Mouse (Mus musculus) lung, embryonic 14.5 days (tissue): Measurements from ENCODE around the gene Odf2. TPM values are rescaled to one million over a fixed set of nuclear protein-coding genes. Genes with fewer than 3 reads are reported as not detected.

Experiments used
- ATAC-seq: fragments of 200-750 bp; cut with Nextera tagmentation; 2 replicates; pipeline ENCODE4 v1.8.0; 2017; ENCODE audit warnings: mild to moderate bottlenecking, moderate TSS enrichment, moderate library complexity; ENCODE audit not compliant: insufficient read depth
- DNase-seq: peaks from one replicate; pipeline ENCODE4 v3.0.0-alpha.2; 2015
- H3K27ac ChIP-seq: fragments of 300-500 bp; sonication (generic); 2 replicates; pipeline ENCODE4 v1.5.1; 2014; ENCODE audit warnings: low read depth, mild to moderate bottlenecking, moderate library complexity
- H3K27me3 ChIP-seq: fragments of 300-500 bp; sonication (generic); 2 replicates; pipeline ENCODE4 v1.6.1; 2014; ENCODE audit warnings: low read length, control low read depth; ENCODE audit not compliant: insufficient read depth
- H3K36me3 ChIP-seq: fragments of 300-500 bp; sonication (generic); 2 replicates; pipeline ENCODE4 v1.6.1; 2014; ENCODE audit warnings: control low read depth; ENCODE audit not compliant: insufficient read depth
- H3K4me1 ChIP-seq: fragments of 300-500 bp; sonication (generic); 2 replicates; pipeline ENCODE4 v1.6.1; 2014; ENCODE audit warnings: antibody characterized with exemption, control low read depth; ENCODE audit not compliant: insufficient read depth
- H3K4me2 ChIP-seq: fragments of 300-500 bp; sonication (generic); 2 replicates; pipeline ENCODE4 v1.6.1; 2014; ENCODE audit warnings: mild to moderate bottlenecking
- H3K4me3 ChIP-seq: fragments of 300-500 bp; sonication (generic); 2 replicates; pipeline ENCODE4 v1.5.1; 2014; ENCODE audit warnings: low read depth, low read length
- H3K9ac ChIP-seq: fragments of 300-500 bp; sonication (generic); 2 replicates; pipeline ENCODE4 v1.6.1; 2014
- H3K9me3 ChIP-seq: fragments of 300-500 bp; sonication (generic); 2 replicates; pipeline ENCODE4 v1.6.1; 2016; ENCODE audit warnings: low read depth, low read length, control low read depth
- CTCF ChIP-seq: IDR thresholded peaks from 2 replicates; pipeline ENCODE4 v1.5.1; 2016; ENCODE audit warnings: antibody characterized with exemption, low read depth
- WGBS: fragments of 180-500 bp; shearing (Covaris S2); extraction: QIAGEN DNeasy Blood & Tissue Kit; methylation state at CpG from one replicate; pipeline ENCODE4 v1.1.7; 2014; 5-methylcytosine and 5-hydroxymethylcytosine counted together
- polyA plus RNA-seq: library from polyadenylated mRNA; unstranded; fragments of >200 nt; fragmentation: Nextera tagmentation; extraction: Ambion mirVana; gene quantifications from 2 replicates; pipeline ENCODE4 v1.2.1, GENCODE M21; 2014

Gene Odf2
- polyA plus RNA-seq, 1 experiment from 2014 or later, result 73.1 TPM

DNA sequence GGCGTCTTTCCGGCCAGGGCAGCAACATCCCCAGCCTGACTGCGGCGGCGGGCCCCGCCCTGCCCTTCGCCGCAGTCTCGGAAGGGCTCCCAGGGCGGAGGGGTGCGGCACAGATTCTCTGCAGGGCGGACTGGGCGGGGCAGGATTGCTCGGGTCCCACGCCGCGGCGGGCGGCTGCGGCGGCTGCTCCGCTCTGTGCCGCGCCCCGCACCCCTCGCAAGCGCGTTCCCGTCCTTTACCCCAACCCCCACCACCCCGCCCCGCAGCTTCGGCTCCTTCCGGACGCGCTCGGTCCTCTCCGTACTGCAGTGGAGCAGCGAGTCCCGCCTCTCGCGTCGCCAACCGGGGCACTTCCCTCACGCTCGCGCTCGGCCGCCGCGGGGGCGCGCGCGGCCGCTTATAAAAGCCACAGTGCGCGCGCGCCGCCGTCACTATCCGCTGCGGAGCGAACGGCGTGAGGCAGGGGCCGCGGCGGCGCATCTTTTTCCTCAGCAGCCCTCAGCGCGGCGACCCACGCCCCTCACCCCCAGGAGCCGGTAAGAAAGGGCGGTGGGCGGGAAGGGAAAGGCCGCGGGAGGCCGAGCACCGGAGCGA is 76.3 kb downstream of the Odf2 start, which contains the start of gene Sptan1:
Gene Sptan1, plus strand, starts transcription at position 311 of the 594 bp plus-strand sequence.
- WGBS, result under 1% methylated on average over 78 of the region's 82 CpGs
- Histone ChIP-seq H3K36me3 (peaks cover 19% of the 10 kb centered on the region), H3K27me3 (no peaks in the 10 kb centered on the region), H3K4me3 (peak within 1 kb of the TSS; percentile 94), H3K9me3 (no peaks in the 10 kb centered on the region), H3K9ac (peak within 1 kb of the TSS; percentile 94), H3K4me2 (peak within 1 kb of the TSS; percentile 66), H3K4me1 (peaks cover 15% of the 10 kb centered on the region), H3K27ac (peak within 1 kb of the TSS; percentile 95)
- peak; percentile 97 for DNase-seq
- ATAC-seq, result peak; percentile 99
- TF ChIP-seq CTCF, result no peak

GRCm38 (mm10) chr2:29965906-29966305 is 76.9 kb downstream of the Odf2 start:
- WGBS, result 0% methylated on average over 41 of the region's 41 CpGs
- peak; percentile 11; the same call in 1 of the 2 replicates for ATAC-seq

DNA sequence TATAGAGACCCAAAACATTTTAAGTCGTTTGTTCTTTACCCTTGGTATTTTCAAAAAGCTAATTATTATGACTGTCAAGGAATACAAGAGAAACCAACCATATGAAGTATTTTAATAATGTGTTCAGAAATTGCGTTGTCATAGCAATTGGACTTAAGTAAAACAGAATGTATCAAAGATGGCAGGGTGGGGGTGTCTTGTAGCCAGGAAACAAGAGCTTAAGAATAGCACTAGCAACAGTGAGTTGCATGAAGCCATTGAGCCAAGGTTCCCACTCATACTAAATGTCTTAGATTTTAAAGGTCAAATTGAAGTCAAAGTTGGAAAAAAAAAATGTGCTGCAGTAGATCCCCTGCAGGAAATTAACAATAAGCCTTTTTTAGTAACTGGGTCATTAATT is 77.8 kb downstream of the Odf2 start:
- no peaks in the 10 kb centered on the region for H3K9me3 ChIP-seq
- no peak overlapping the region for H3K27ac ChIP-seq
- TF ChIP-seq CTCF, result no peak
- DNase-seq (peak; percentile 25), ATAC-seq (no peak)
- H3K36me3 ChIP-seq, result peaks cover 21% of the 10 kb centered on the region
- H3K27me3 ChIP-seq, result no peaks in the 10 kb centered on the region
- H3K4me3 ChIP-seq, result peak overlapping the region; percentile 94
- peak overlapping the region; percentile 66 for H3K4me2 ChIP-seq
- H3K9ac ChIP-seq, result peak overlapping the region; percentile 94; the same call in 1 of the 2 replicates
- 60% methylated on average over 2 of the region's 2 CpGs for WGBS
- H3K4me1 ChIP-seq, result peaks cover 19% of the 10 kb centered on the region

More at GRCm38 (mm10) chr2:29965906-29966305, 76.9 kb downstream of the Odf2 start:
- peak overlapping the region; percentile 95 for H3K27ac ChIP-seq
- TF ChIP-seq CTCF, result no peak
- peak; percentile 52 for DNase-seq
- peaks cover 15% of the 10 kb centered on the region for H3K4me1 ChIP-seq
- peaks cover 21% of the 10 kb centered on the region for H3K36me3 ChIP-seq
- H3K4me2 ChIP-seq, result peak overlapping the region; percentile 66
- H3K27me3 ChIP-seq, result no peaks in the 10 kb centered on the region
- H3K9ac ChIP-seq, result peak overlapping the region; percentile 94
- peak overlapping the region; percentile 94 for H3K4me3 ChIP-seq
- no peaks in the 10 kb centered on the region for H3K9me3 ChIP-seq

DNA sequence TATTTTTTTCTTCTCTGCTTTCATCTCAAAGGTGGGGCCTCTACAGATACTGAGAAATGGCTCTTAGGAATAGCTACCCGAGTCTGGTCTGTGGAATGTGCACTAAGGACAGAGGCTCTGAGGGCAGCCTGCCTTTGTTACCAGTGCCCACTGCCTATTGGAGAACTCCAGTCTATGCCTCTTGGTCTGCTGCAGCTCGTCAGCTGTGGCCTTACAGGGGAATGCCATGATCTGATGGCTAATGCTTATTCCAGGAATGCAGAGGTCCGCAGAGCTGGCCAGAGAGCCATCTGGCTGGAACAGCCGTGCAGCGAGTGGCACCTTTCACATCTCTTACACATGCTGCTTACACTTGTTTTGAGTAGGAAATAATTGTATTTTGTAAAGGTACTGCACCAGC is 78.7 kb downstream of the Odf2 start:
- Histone ChIP-seq H3K9me3 (no peaks in the 10 kb centered on the region), H3K27ac (no peak overlapping the region), H3K4me2 (peak overlapping the region; percentile 66), H3K36me3 (peaks cover 21% of the 10 kb centered on the region), H3K4me3 (no peak overlapping the region), H3K27me3 (no peaks in the 10 kb centered on the region), H3K9ac (peak overlapping the region; percentile 22; the same call in 1 of the 2 replicates), H3K4me1 (peaks cover 27% of the 10 kb centered on the region)
- DNase-seq (no peak), ATAC-seq (no peak)
- no peak for TF ChIP-seq CTCF
- WGBS, result 57% methylated on average over 5 of the region's 5 CpGs

- DNase-seq, result no peak
- WGBS, result 58% methylated on average over 5 of the region's 5 CpGs
- H3K4me1 ChIP-seq, result peaks cover 29% of the 10 kb centered on the region
Measured at GRCm38 (mm10) chr2:29968638-29969037, 79.6 kb downstream of the Odf2 start.

DNA sequence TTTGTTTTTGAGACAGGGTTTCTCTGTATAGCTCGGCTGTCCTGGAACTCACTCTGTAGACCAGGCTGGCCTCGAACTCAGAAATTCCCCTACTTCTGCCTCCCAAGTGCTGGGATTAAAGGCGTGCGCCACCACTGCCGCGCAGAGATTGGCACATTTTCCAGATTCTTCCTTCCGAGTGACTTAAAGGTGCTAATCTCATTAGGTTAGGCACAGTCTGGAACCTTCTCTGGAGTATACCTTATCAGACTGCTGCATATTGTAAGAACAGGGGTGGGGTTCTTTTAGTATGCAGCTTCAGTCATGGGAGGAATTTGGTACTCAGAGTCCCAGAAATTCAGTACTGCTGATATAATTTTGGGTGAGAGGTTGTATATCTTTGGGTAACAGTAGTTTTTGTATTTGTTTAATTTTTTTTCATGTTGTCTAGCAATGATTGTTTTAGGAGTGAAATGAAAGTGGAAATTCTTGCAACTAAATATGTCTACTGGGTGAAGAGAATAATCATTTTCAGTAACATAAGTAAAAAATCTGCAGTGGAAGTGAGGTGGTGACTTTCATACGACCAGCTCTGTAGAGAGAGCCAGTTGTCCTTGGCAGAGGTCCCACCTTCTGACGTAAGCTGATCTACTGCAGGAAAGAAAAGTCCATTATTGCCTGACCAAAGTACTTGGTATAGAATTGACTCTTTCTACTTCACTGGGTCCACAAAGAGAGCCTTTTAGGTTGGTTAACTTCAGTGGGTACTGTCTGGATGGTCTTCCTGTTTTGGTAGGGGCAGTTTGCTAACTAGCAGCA is 83.0 kb downstream of the Odf2 start:
- Histone ChIP-seq H3K4me1 (peaks cover 18% of the 10 kb centered on the region), H3K27ac (peak overlapping the region; percentile 72; the same call in 1 of the 2 replicates), H3K9me3 (no peaks in the 10 kb centered on the region), H3K36me3 (peaks cover 32% of the 10 kb centered on the region), H3K4me3 (no peak overlapping the region), H3K9ac (no peak overlapping the region; the same call in 1 of the 2 replicates), H3K4me2 (0 out of 2 replicates have a peak overlapping the region, but pooled peaks have one; percentile 12), H3K27me3 (no peaks in the 10 kb centered on the region)
- no peak for TF ChIP-seq CTCF
- WGBS, result 61% methylated on average over 9 of the region's 9 CpGs
- DNase-seq (peak; percentile 86), ATAC-seq (no peak; the same call in 1 of the 2 replicates)

More at GRCm38 (mm10) chr2:29968638-29969037, 79.6 kb downstream of the Odf2 start:
- no peak for ATAC-seq
- TF ChIP-seq CTCF, result no peak
- H3K4me2 ChIP-seq, result 0 out of 2 replicates have a peak overlapping the region, but pooled peaks have one; percentile 8
- peaks cover 21% of the 10 kb centered on the region for H3K36me3 ChIP-seq
- no peaks in the 10 kb centered on the region for H3K27me3 ChIP-seq
- H3K9ac ChIP-seq, result no peak overlapping the region
- H3K9me3 ChIP-seq, result no peaks in the 10 kb centered on the region
- no peak overlapping the region for H3K27ac ChIP-seq
- H3K4me3 ChIP-seq, result no peak overlapping the region

DNA sequence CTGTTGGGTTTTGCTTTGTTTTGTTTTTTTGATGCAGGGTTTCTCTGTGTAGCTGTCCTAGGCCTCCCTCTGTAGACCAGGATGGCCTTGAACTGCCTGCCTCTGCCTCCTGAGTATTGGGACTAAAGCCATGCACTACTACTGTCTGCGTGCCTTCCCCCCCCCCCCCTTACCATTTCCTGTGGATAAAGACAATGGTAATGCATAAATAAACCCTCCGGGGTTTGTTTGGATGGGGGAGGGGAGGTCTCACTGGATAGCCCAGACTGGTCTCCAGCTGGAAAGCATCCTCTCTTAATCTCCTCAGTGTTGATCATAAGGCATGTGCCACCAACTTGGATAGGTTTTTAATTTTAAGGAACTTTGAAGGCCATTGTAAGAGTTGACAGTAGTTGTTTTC is 84.5 kb downstream of the Odf2 start:
- Histone ChIP-seq H3K9me3 (no peaks in the 10 kb centered on the region), H3K27ac (no peak overlapping the region), H3K27me3 (no peaks in the 10 kb centered on the region), H3K4me1 (peaks cover 14% of the 10 kb centered on the region), H3K4me2 (no peak overlapping the region), H3K36me3 (peaks cover 32% of the 10 kb centered on the region), H3K9ac (no peak overlapping the region), H3K4me3 (no peak overlapping the region)
- TF ChIP-seq CTCF, result no peak
- peak; percentile 58; the same call in 1 of the 2 replicates for ATAC-seq
- DNase-seq, result peak; percentile 69
- 18% methylated on average over 2 of the region's 2 CpGs for WGBS
